Mouse (Mus musculus) MEL-GATA-1-ER (cell line): Measurements from ENCODE around the gene Foxp1.

Experiments
- DNase-seq: peaks from one replicate; pipeline ENCODE4 v3.0.0-alpha.2; 2012; ENCODE audit warnings: low read depth; ENCODE audit errors: extremely low read depth

Gene Foxp1

DNA sequence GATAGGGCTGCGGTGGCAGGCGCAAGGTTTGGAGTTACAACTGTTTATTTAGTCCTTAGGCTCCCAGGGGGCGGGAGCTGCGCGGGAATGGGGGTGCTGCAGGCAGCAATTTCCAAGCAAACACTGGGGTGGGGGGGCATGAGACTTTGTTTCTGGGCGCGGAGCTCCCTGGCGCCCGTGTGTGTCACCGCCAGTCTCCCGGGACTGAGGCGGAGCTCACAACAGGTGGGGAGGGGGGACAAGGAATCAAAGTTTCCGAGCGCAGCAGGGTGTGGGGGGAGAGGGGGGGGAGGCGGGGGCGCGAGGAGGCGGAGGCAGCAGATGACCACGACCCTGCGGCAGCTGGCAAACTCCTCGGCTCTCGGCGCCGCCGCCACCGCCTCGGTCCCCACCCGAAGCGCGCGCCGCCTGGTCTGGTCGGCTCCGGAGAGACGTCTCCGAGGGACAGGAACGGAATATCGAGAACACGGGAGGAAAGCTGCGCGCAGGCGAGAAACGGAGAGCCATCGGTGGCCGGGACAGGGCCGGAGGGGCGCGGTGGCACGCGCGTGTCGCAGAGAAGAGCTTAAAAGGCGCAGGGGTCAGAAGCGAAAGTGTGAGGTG, 1.4 kb downstream of the Foxp1 start:
- no peak for DNase-seq

DNA sequence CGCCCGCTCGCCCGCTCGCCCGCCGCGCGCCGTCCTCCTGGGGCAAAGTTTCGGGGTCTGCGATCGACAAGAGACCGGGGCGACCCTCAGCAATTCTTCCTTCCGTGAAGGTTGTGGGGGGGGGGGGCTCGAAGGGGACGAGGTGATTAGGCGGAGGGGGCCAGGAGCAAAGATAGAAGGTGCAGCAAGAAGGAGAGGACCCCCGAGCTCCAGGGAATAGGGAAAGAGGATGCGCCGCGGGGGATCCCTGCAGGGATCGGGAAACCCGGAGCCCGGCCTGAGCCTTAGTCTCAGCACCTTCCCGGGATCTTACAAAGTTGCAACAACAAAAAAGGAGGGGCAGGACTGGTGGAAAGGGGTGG, 1.9 kb downstream of the Foxp1 start:
- DNase-seq, result no peak

DNA sequence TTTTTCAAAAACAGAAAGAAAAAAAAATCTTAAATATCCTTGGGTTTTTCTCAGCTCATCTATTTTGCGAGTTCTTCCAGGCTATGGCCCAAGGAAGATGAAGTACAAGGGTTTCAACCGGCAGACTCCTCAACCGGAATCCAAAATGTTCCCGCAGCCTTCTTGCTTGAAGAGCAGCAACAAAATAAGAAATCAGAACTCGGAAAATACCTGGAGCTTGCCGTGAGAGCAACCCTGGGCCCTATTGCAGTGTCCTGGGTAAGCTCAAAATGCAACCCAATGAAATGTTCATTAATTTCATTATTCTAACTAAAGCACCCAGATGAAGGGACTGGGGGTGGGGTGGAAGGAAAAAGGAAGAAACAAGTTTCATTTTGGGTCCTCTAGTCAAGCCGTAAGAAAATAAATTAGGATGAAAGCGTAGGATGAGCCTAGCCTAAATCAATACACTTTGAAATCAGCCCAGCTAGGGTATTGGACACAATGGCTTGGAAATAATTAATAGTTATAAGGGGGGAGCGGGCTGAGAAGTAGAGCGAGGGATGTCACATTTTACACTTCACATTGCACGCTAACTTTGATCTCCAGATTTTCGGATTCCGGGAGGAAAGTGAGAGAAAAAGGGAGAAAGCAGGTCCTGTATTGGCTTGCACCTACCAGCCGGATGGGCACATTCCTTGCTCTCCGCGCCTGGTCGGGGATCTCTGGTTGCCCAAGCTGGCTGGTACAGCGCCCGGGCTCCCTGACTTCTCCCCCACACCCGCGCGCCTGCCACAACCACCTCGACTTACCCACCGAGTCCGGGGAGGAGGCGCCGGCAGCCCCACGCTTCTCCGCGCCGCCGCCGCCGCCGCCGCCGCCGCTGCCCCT, 2.5 kb downstream of the Foxp1 start:
- DNase-seq, result no peak

- DNase-seq, result no peak
Observed at GRCm38 (mm10) chr6:99519052-99519451, 3.5 kb downstream of the Foxp1 start.

DNA sequence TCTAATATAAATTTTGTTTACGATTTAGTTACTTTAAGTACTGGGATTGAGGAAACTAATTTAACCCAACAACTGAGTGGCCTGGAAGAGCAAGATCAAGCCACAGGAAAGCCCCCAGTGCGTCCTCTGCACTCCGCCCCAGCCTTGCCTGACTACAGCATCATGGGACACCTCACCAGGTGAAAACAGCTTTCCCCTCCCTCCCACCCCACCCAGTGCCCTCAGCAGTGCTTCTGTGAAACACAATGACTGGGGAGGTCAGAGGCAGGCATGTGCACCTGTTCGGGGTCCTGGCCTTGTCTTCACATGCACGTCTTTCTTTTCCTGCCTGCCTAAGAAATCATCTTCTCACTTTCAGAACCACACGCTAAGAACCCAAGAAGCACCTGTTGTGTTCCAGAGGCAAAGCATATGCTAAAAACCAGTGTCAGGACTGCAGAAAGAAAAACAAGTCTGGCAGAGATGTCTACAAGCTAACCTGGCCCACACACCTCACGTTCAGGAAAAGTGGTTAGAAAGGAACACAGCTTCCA, 6.8 kb downstream of the Foxp1 start:
- no peak for DNase-seq

DNA sequence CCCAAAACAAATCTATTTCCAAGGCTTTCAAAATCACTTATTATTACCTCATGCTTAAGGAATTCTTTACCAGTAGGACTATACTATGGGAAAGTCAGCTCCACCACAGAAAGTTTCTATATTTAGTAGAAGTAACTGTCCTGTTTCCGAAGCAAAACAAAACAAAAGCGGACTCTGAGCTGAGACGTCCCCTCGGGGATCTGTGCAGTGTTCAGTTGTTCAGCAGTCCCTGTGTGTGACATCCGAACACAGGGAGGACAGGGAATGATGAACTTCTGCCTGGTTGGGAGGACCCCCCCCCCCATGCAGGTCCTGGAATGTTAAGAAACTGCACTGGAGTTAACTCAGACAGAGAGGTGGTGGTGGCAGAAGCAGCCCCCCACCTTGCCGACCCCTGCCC, 10.7 kb downstream of the Foxp1 start:
- DNase-seq, result no peak

- no peak for DNase-seq
Observed at GRCm38 (mm10) chr6:99509189-99509592, 13.3 kb downstream of the Foxp1 start.

DNA sequence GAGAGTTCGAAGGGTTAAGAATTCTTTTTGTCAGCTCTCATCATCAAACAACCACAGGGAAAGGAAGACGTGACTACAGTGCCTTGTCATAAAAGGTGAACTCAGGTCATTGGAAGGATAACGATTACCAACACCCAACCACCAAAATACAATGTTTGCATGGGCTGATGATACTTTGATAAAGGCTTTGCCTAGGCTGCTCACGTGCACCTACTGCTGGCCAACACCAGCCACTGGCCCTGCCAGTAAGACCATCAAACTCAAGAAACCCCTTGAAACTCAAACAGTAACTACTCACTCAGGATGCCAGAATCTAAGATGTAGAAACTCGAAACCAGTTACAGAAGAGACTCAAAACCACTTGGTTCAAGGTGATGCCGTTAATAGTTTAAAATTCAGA, 15.7 kb downstream of the Foxp1 start:
- no peak for DNase-seq

DNA sequence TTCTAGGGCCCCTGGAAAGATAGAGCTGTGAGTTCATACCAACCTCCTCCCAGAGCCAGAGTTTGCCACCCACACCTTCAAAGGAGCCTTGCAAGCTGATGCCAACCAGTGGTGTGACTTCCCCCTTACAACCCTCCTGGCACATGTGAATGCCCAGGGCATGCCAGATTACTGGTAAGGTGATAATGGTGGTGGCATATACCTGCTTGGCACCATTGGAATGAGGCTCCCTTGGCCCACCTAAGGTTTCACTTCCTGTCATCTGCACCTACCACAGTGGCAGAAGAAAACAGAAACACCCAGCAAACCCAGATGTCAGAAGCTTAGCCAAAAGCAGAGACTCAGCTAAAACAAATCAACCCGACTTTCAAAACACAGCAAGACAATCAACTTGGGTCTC, 18.8 kb downstream of the Foxp1 start:
- no peak for DNase-seq

DNA sequence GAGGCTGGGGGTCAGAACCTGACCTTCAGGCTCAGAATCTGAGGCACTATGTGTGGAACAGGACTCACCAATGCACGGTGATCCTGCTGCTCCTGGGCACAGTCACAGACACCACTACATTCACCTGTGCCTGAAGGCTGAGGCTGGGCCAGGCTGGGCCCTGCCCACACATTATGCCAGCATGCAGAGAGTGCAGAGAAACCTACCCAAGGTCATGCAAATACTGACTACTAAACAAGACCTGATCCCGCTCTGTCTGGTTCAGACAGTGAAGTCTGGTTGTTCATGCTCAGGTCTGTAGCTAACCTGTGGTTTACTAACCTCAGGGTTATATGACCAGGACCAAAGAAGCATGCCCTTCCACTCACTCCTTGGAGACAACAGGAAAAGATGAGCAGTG, 19.8 kb downstream of the Foxp1 start:
- no peak for DNase-seq

DNA sequence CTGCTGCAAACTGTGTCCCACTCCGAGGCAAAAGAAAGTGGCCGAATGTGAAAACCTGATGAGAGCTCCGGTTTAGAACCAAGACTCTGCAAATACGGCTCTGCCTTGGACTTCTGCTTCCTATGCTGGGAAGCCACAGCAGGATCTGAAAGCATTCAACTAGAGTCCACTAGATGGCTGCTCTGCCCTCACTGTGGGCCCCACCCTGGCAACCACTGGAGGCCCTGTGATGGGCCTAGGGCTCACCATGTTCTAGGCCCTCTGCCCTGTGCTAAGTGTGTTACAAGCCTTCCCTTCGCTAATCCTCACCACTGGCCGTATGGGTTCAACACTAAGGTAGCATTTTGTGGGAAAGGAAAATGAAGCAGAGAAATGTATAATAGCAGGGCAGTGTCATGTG, 20.2 kb downstream of the Foxp1 start:
- DNase-seq, result no peak

DNA sequence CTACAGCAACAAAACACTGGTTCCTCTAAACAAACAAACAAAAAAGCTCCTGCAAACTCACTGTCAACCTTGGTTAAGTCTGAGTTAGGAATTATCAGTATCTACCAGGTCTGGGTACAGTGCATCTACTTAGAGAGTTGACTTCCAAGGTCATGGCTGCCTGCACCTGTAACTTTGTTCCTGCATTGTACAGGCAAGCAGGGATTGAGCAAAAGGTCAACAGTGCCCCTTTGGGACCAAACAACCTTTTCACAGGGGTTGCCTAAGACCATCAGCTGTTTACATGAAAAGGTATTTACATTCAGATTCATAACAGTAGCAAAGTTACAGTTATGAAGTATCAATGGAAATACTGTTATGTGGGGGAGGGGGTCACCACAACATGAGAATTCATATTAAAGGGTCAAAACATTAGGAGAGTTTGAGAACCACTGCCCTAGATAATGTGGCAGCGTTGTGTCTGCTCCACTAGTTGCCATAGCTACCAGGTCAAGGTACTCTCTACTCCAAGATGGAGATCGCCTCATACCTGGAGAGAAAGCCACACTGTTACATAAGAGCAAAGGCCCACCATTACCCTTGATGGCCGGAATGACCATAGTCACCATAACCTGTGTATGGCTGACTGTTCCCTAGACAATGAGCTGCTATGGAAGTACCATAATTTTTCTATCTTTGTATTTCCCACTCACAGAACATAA, 21.8 kb downstream of the Foxp1 start:
- no peak for DNase-seq

- no peak for DNase-seq
Observed at GRCm38 (mm10) chr6:99498082-99498481, 24.4 kb downstream of the Foxp1 start.

DNA sequence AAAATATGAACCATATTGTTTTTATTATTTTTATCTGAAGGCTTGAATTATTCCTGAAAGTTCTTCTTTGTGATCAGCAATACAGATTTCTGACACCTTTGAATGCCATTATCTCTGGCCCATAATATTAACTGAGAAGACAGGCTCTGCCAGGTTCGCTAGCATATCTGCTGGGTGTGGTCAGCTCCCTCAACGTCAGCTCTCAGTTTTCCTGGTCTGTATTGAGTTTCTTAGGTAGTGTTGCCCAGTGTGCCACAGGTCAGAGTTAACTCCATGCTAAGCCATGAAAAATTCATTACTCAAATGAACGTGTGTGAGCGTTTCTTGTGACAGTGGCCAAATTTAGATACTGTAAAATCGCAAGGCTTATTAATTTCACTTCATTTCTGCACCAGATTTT, 26.4 kb downstream of the Foxp1 start:
- no peak for DNase-seq

- DNase-seq, result peak; percentile 6
Observed at GRCm38 (mm10) chr6:99492937-99493336, 29.6 kb downstream of the Foxp1 start.

DNA sequence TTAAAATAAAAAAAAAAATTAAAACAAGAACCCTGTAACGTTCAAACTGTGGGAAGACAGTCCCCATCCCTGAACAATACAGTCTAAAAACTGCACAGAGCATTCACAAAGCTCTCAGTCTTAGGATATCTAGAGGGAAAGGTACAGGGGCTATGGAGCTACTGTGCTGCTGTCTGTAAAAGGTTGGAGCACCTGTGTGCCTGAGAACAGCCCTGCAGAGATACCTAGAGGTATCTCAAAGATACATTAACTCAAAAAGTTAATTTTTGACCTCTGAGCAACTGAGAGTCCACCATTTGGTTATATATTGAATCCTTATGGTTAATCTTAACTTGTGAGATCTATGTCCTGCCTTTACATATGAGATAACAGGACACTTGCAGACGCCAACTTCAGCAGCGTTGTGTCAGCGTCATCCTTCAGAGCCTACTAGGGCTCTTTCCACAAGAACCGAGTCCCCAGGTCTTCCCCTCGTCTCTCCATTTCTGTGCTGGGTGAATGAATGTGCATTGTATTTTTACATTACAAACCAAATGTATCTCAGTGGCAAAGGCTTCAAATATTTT, 30.5 kb downstream of the Foxp1 start:
- DNase-seq, result no peak

- no peak for DNase-seq
Observed at GRCm38 (mm10) chr6:99491146-99491545, 31.4 kb downstream of the Foxp1 start.

- DNase-seq, result peak; percentile 67
Observed at GRCm38 (mm10) chr6:99489900-99490648, 32.4 kb downstream of the Foxp1 start.

DNA sequence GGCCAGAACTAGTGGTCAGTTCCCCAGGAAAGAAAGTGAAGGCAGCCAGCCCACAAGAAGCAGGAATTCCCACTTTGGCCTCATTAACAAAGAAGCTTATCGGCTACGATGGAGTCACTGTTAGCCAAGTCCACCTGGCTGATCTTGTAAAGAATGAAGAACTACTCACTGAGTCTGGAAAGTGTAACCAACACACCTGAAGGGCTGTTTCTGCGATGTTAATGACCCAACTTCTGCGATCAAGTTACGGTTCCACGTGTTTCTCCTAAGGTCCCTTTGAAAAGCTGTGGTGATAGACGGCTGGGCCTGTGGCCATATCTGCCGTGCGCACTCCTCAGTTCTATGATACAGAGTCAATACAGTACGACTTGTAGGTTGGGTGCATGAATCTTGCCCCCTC, 33.1 kb downstream of the Foxp1 start:
- no peak for DNase-seq

GRCm38 (mm10) chr6:99485884-99486640, 36.5 kb downstream of the Foxp1 start:
- no peak for DNase-seq
